Mouse (Mus musculus) CH12.LX (cell line): Measurements from ENCODE around the gene Tnfrsf9.

Source experiments
- ELF1 ChIP-seq: IDR thresholded peaks from 2 replicates; pipeline ENCODE4 v1.6.1; 2014; ENCODE audit warnings: low read depth, mild to moderate bottlenecking, inconsistent platforms, low read length, improper control_type of control experiment
- IRF4 ChIP-seq: IDR thresholded peaks from 2 replicates; pipeline ENCODE4 v1.6.1; 2014; ENCODE audit warnings: low read depth, mild to moderate bottlenecking, inconsistent platforms, low read length, improper control_type of control experiment
- KAT2A ChIP-seq: IDR thresholded peaks from 2 replicates; pipeline ENCODE4 v1.6.1; 2012; ENCODE audit warnings: low read length, improper control_type of control experiment, inconsistent platforms; ENCODE audit not compliant: insufficient replicate concordance

- TF ChIP-seq KAT2A (no peak), IRF4 (no peak), ELF1 (no peak)
Measured at GRCm38 (mm10) chr4:150866069-150866468, 48.3 kb upstream of the Tnfrsf9 start.
